Mouse (Mus musculus) erythroblast, embryonic 14.5 days (primary cell): ENCODE data around the gene Tgfbi.

Source experiments
- GATA1 ChIP-seq: IDR thresholded peaks from 2 replicates; pipeline ENCODE4 v1.6.1; 2012; ENCODE audit warnings: low read length, inconsistent platforms, mixed read lengths
- TAL1 ChIP-seq: IDR thresholded peaks from 3 replicates; pipeline ENCODE4 v1.6.1; 2012; ENCODE audit warnings: low read length, inconsistent platforms, mixed read lengths

- TF ChIP-seq GATA1: no peak
- no peak for TF ChIP-seq TAL1
Measured at GRCm38 (mm10) chr13:56593961-56594391, 15.3 kb upstream of the Tgfbi start.
